Mouse (Mus musculus): ENCODE measurements around the gene Lcn2. TPM values are rescaled to one million over a fixed set of nuclear protein-coding genes. Genes with fewer than 3 reads are reported as not detected.

Lcn2 gene
- total RNA-seq, 2 experiments from 2014 or later = 2.6 to 3.4 TPM

DNA sequence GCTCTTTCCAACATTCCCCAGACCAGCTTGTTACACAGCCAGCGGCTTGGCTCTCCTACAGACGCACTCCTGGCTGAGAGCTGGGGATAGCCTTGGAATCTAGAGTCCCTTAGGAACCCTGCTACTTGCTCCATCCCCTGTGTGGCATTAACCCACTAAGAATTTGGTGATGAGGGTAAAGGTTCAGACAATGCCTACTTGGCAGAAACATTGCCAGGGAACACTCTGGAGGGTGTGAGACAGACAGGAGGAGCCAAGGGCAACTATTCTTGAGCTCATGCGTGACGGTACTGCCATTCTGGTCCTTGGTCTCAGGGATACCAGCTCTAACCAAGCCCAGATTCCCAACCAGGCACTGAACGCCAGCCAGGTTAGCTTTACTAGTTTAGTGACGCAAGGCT is 33.8 kb upstream of the Lcn2 start:
- Histone ChIP-seq H3K4me3 (peak overlapping the region; percentile 89), H3K27ac (peak overlapping the region; percentile 97)
- intact Hi-C loops (cut with DNase I) = no loop called here
- TF ChIP-seq CTCF (IDR thresholded peaks at IDR 0.05) = no peak
- DNase-seq = peak; percentile 78

- intact Hi-C loops (cut with DNase I) = no loop called here
- H3K27ac ChIP-seq = peak overlapping the region; percentile 97
- no peak for TF ChIP-seq CTCF (IDR thresholded peaks at IDR 0.05)
- peak; percentile 73 for DNase-seq
- peak overlapping the region; percentile 89 for H3K4me3 ChIP-seq
Measured at GRCm38 (mm10) chr2:32420647-32421046, 32.6 kb upstream of the Lcn2 start.

DNA sequence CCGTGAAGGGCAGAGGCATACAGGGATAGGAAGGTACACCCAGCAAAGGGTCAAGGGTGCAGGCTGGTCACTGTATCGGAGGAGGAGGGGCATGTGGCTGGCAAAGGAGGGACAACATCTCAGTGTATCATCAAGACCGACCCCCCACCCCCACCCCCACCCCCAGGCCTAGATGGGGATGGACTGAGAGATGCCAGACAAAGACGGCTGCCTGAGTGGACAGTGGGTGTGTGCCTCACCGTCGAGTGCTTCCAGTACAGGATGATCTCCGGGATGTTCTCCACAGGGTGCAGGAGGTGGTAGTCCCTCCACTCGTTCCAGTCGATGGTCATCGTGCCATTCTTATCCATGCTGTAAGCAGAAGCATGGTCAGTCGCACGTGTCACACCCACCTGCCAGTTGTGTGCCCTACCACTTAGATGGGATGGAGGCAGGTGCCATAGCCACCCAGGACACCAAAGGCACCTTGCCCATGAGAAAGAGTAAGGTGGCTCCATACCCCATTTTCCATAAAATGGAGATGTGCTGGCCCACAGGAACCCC is 32.1 kb upstream of the Lcn2 start:
- no peak for TF ChIP-seq CTCF (IDR thresholded peaks at IDR 0.05)
- DNase-seq = peak; percentile 56
- intact Hi-C loops (cut with DNase I) = no loop called here
- Histone ChIP-seq H3K27ac (peak overlapping the region; percentile 97), H3K4me3 (peak overlapping the region; percentile 89)

DNA sequence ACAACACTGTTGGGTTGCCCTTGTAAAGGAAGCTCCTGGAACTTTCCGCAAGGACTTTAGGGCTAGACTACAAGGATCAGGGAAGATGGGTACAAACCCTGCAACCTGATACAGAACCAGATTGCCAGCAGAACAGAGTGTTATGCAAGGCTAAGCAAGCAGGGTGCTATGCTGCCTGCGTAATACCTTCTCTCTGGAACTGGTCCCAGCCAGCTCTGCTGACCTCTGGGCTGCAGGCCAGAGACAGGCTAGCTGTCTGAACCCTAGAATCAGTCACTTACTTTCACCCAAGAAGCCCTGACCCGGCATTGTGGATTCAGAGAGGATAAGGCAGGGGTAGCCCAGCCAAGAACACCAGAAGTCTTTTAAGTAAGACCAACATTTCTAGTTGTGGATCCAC is 31.3 kb upstream of the Lcn2 start:
- Histone ChIP-seq H3K4me3 (peak overlapping the region; percentile 89), H3K27ac (peak overlapping the region; percentile 97)
- TF ChIP-seq CTCF (IDR thresholded peaks at IDR 0.05) = no peak
- intact Hi-C loops (cut with DNase I) = no loop called here
- peak; percentile 95 for DNase-seq

DNA sequence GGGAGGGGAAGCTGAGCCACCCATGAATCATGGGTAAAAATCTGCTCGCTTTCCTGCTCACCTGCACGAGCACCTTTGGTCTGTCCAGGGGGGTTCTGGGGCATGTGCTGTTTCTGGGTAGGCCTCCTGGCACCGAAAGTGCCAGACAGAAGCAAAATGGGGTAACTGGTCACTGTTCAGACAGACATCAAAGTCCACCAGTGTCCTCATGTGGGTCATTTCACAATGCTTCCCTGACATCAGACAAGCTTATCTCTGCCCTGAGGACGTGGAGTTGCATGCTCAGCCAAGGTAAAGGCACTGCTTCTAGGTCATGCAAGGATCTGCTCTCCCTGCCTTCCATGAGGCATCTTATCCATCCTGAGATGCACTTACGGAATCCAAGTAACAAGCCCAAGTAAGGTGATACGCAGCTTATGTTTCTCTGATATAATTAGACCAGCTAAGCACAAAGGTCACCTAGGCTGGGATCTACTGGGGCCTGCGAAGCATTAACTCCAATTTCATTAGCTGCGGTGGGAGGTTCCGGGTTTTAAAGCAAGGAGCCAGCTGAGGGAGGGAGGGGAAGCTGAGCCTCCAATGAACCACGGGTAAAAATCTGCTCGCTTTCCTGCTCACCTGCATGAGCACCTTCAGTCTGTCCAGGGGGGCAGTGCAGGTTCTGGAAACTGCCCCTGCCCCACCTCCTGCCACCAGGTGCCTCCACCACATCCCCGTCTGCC is 30.5 kb upstream of the Lcn2 start:
- no peak; the same call in 1 of the 2 replicates for TF ChIP-seq CTCF (IDR thresholded peaks at IDR 0.05)
- Histone ChIP-seq H3K27ac (peak overlapping the region; percentile 97), H3K4me3 (peak overlapping the region; percentile 89)
- DNase-seq = peak; percentile 60
- intact Hi-C loops (cut with DNase I) = no loop called here

DNA sequence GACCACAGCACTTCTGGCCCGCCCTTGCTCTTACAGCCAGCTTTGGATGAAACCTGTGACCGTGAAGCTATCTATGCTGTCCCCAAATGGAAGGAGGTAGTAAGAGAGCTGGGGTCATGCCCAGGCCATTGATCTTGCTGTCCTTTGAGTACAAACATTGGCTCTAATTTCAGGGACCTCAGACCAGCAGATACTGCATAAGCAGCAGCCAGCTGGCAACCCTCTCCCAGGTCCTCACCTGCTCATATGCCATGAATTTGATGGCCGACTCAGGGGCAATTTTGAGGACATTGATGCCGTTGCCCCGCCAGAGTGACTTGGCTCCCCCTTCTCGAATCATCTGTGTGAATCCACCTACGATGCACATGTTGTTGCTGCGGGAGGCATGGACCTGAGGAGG is 29.4 kb upstream of the Lcn2 start:
- Histone ChIP-seq H3K4me3 (peak overlapping the region; percentile 89), H3K27ac (peak overlapping the region; percentile 97)
- DNase-seq = peak; percentile 83
- no peak for TF ChIP-seq CTCF (IDR thresholded peaks at IDR 0.05)
- intact Hi-C loops (cut with DNase I) = no loop called here

DNA sequence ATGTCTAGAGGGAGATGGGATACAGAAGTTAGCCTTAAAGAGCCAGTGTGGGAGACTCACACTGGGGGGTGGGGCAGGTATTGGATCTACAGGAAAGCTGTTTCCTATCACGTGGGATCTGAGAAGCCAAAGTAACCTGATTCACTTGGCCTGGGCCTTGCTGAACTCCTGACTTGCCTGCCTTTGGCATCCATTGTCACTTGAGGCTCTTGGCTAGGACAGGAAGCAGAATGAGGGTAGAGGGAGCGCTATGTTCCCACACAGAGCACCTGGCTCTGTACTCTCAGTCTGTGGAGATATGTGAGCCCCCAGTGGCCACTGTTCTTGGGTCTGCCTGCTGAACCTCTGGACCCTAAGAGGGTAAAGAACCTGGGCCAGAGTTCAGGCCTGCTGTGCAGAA is 28.5 kb upstream of the Lcn2 start:
- peak overlapping the region; percentile 97 for H3K27ac ChIP-seq
- peak overlapping the region; percentile 89 for H3K4me3 ChIP-seq
- DNase-seq = peak; percentile 82
- intact Hi-C loops (cut with DNase I) = no loop called here
- TF ChIP-seq CTCF (IDR thresholded peaks at IDR 0.05) = no peak

- intact Hi-C loops (cut with DNase I) = no loop called here
- Histone ChIP-seq H3K4me3 (peak overlapping the region; percentile 52), H3K27ac (peak overlapping the region; percentile 97)
- peak; percentile 82 for DNase-seq
- TF ChIP-seq CTCF (IDR thresholded peaks at IDR 0.05) = no peak
Measured at GRCm38 (mm10) chr2:32415801-32416200, 27.7 kb upstream of the Lcn2 start.

- intact Hi-C loops (cut with DNase I) = no loop called here
- Histone ChIP-seq H3K4me3 (no peak overlapping the region), H3K27ac (peak overlapping the region; percentile 97)
- DNase-seq = peak; percentile 74
- no peak for TF ChIP-seq CTCF (IDR thresholded peaks at IDR 0.05)
Measured at GRCm38 (mm10) chr2:32413936-32414335, 25.9 kb upstream of the Lcn2 start.

DNA sequence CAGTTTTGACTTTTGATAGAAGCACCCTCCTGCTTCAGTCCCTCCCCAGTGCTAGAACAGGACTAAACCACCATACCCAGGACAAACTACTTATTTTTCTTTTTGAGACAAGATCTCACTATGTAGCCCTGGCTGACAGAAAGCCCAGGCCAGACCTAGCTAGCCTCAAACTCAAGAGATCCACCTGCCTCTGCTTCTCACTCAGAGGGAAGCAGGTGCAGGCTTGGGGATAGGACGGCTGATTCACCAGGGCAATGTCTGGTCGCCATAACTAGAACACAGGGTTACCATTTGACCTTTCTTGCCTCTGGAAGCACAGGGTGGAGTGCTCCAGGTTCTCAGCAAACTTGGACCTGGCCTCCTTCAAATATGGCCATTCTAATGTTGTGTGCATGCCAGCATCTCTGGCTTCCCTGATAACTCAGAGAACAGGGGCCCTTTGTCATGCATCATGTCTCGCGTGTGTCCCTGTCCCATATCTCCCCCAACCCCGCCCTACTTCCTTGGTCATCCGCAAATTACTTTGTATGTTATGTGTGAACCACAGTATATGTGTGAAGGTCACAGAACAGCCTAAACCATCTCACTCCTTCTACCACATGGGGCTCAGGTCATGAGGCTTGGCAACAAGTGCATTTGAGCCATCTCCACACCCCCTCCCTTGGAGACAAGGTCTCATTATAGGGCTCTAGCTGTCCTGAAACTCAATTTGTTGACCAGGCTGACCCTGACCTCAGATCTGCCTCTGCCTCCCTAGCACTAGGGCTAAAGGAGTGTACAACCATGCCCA is 24.9 kb upstream of the Lcn2 start:
- peak; percentile 52 for DNase-seq
- Histone ChIP-seq H3K4me3 (no peak overlapping the region), H3K27ac (peak overlapping the region; percentile 66)
- no peak for TF ChIP-seq CTCF (IDR thresholded peaks at IDR 0.05)
- intact Hi-C loops (cut with DNase I) = no loop called here

- intact Hi-C loops (cut with DNase I) = no loop called here
- Histone ChIP-seq H3K27ac (no peak overlapping the region; the same call in 1 of the 2 replicates), H3K4me3 (no peak overlapping the region)
- peak; percentile 18 for DNase-seq
- TF ChIP-seq CTCF (IDR thresholded peaks at IDR 0.05) = no peak
Measured at GRCm38 (mm10) chr2:32411407-32411806, 23.4 kb upstream of the Lcn2 start.

- intact Hi-C loops (cut with DNase I) = loop anchor here (5.0 kb wide), 1 partner anchor 44 kb away; the partner anchor contains the start of genes Naif1 and Slc25a25
- TF ChIP-seq CTCF (IDR thresholded peaks at IDR 0.05) = no peak
- no peak overlapping the region for H3K4me3 ChIP-seq
- DNase-seq = peak; percentile 18
- H3K27ac ChIP-seq = no peak overlapping the region
Measured at GRCm38 (mm10) chr2:32408429-32409424, 20.7 kb upstream of the Lcn2 start.

Data from gastrocnemius, adult 2 months (tissue).